Mouse (Mus musculus): ENCODE results near the gene Ube3b.

GRCm38 (mm10) chr5:114462067-114463040, 81.9 kb downstream of the Ube3b start:
- TF ChIP-seq CTCF (IDR thresholded peaks at IDR 0.05; ENCODE audit: low read depth) (no peak), EP300 (optimal IDR thresholded peaks at IDR 0.05) (no peak)

Data from stomach, postnatal 0 days (tissue).